Mouse (Mus musculus): Measurements from ENCODE around the gene Traf2. TPM values are rescaled to one million over a fixed set of nuclear protein-coding genes. Genes with fewer than 3 reads are reported as not detected.
A peak's percentile ranks its signal among the peaks of the same experiment; 100 is the strongest.

Traf2 gene
- polyA plus RNA-seq, 1 experiment from 2014 or later = 19.2 TPM

GRCm38 (mm10) chr2:25533707-25534106 is 13.0 kb downstream of the Traf2 start:
- Histone ChIP-seq H3K4me3 (no peak overlapping the region), H3K27me3 (no peaks in the 10 kb centered on the region), H3K9ac (no peak overlapping the region), H3K36me3 (peaks cover 77% of the 10 kb centered on the region), H3K27ac (replicated peaks) (no peak overlapping the region), H3K4me2 (no peak overlapping the region), H3K4me1 (replicated peaks) (no peaks in the 10 kb centered on the region), H3K9me3 (no peaks in the 10 kb centered on the region)
- ATAC-seq (ENCODE audit: low read depth) = no peak
- 100% methylated on average over 2 of the region's 2 CpGs for WGBS

- no peak overlapping the region for H3K4me3 ChIP-seq
- WGBS = 90% methylated on average over 9 of the region's 9 CpGs
- no peak overlapping the region for H3K9ac ChIP-seq
- no peaks in the 10 kb centered on the region for H3K9me3 ChIP-seq
- ATAC-seq (ENCODE audit: low read depth) = no peak
- no peaks in the 10 kb centered on the region for H3K4me1 ChIP-seq (replicated peaks)
- no peaks in the 10 kb centered on the region for H3K27me3 ChIP-seq
- no peak overlapping the region for H3K4me2 ChIP-seq
- H3K27ac ChIP-seq (replicated peaks) = no peak overlapping the region
- H3K36me3 ChIP-seq = peaks cover 88% of the 10 kb centered on the region
Observed at GRCm38 (mm10) chr2:25526510-25527302, 20.0 kb downstream of the Traf2 start.

GRCm38 (mm10) chr2:25509912-25510311 is 36.8 kb downstream of the Traf2 start:
- no peak overlapping the region for H3K9ac ChIP-seq
- no peak overlapping the region for H3K4me2 ChIP-seq
- WGBS = 70% methylated on average over 3 of the region's 3 CpGs

GRCm38 (mm10) chr2:25506964-25507363 is 39.8 kb downstream of the Traf2 start:
- H3K27me3 ChIP-seq = no peaks in the 10 kb centered on the region
- H3K36me3 ChIP-seq = peaks cover 37% of the 10 kb centered on the region
- H3K4me2 ChIP-seq = no peak overlapping the region
- H3K9ac ChIP-seq = no peak overlapping the region
- no peak overlapping the region for H3K27ac ChIP-seq (replicated peaks)
- H3K9me3 ChIP-seq = no peaks in the 10 kb centered on the region
- no peak overlapping the region for H3K4me3 ChIP-seq
- H3K4me1 ChIP-seq (replicated peaks) = peaks cover 5% of the 10 kb centered on the region
- no peak for ATAC-seq (ENCODE audit: low read depth)
- 35% methylated on average over 5 of the region's 5 CpGs for WGBS

More at GRCm38 (mm10) chr2:25509912-25510311, 36.8 kb downstream of the Traf2 start:
- Histone ChIP-seq H3K27me3 (no peaks in the 10 kb centered on the region), H3K36me3 (peaks cover 14% of the 10 kb centered on the region), H3K4me3 (no peak overlapping the region), H3K27ac (replicated peaks) (no peak overlapping the region), H3K9me3 (no peaks in the 10 kb centered on the region), H3K4me1 (replicated peaks) (no peaks in the 10 kb centered on the region)
- no peak for ATAC-seq (ENCODE audit: low read depth)

GRCm38 (mm10) chr2:25505860-25506259 is 40.9 kb downstream of the Traf2 start:
- Histone ChIP-seq H3K4me2 (no peak overlapping the region), H3K4me3 (no peak overlapping the region), H3K27me3 (no peaks in the 10 kb centered on the region), H3K4me1 (replicated peaks) (peaks cover 13% of the 10 kb centered on the region), H3K27ac (replicated peaks) (no peak overlapping the region), H3K9ac (no peak overlapping the region), H3K9me3 (no peaks in the 10 kb centered on the region), H3K36me3 (peaks cover 37% of the 10 kb centered on the region)
- ATAC-seq (ENCODE audit: low read depth) = no peak
- WGBS = 95% methylated on average over 4 of the region's 4 CpGs

- Histone ChIP-seq H3K9me3 (no peaks in the 10 kb centered on the region), H3K4me1 (replicated peaks) (peaks cover 17% of the 10 kb centered on the region), H3K36me3 (peaks cover 37% of the 10 kb centered on the region), H3K27me3 (no peaks in the 10 kb centered on the region), H3K27ac (replicated peaks) (no peak overlapping the region), H3K4me3 (no peak overlapping the region), H3K4me2 (no peak overlapping the region), H3K9ac (no peak overlapping the region)
- ATAC-seq (ENCODE audit: low read depth) = no peak
- 100% methylated on average over 1 of the region's 1 CpGs for WGBS
Observed at GRCm38 (mm10) chr2:25505000-25505399, 41.7 kb downstream of the Traf2 start.

GRCm38 (mm10) chr2:25504538-25504937 is 42.2 kb downstream of the Traf2 start:
- Histone ChIP-seq H3K27ac (replicated peaks) (no peak overlapping the region), H3K9ac (no peak overlapping the region), H3K4me2 (no peak overlapping the region), H3K27me3 (no peaks in the 10 kb centered on the region), H3K4me1 (replicated peaks) (peaks cover 18% of the 10 kb centered on the region), H3K36me3 (peaks cover 37% of the 10 kb centered on the region), H3K9me3 (no peaks in the 10 kb centered on the region), H3K4me3 (no peak overlapping the region)
- WGBS = 94% methylated on average over 19 of the region's 19 CpGs
- no peak for ATAC-seq (ENCODE audit: low read depth)

GRCm38 (mm10) chr2:25502726-25503125 is 44.0 kb downstream of the Traf2 start:
- no peak overlapping the region for H3K27ac ChIP-seq (replicated peaks)
- H3K4me2 ChIP-seq = no peak overlapping the region
- no peaks in the 10 kb centered on the region for H3K9me3 ChIP-seq
- ATAC-seq (ENCODE audit: low read depth) = no peak
- H3K27me3 ChIP-seq = no peaks in the 10 kb centered on the region
- H3K4me1 ChIP-seq (replicated peaks) = peaks cover 18% of the 10 kb centered on the region
- no peak overlapping the region for H3K4me3 ChIP-seq
- WGBS = 85% methylated on average over 3 of the region's 3 CpGs
- peaks cover 37% of the 10 kb centered on the region for H3K36me3 ChIP-seq
- H3K9ac ChIP-seq = no peak overlapping the region

GRCm38 (mm10) chr2:25501593-25502486 is 44.9 kb downstream of the Traf2 start, which contains the start of gene C8g:
C8g (minus strand) TSS chr2:25501719.
- peak within 1 kb of the TSS; percentile 99 for H3K9ac ChIP-seq
- no peaks in the 10 kb centered on the region for H3K27me3 ChIP-seq
- H3K27ac ChIP-seq (replicated peaks) = peak within 1 kb of the TSS; percentile 84
- peaks cover 37% of the 10 kb centered on the region for H3K36me3 ChIP-seq
- peak within 1 kb of the TSS; percentile 93 for H3K4me3 ChIP-seq
- peak; percentile 4; the same call in 1 of the 2 replicates for ATAC-seq (ENCODE audit: low read depth)
- peak within 1 kb of the TSS; percentile 100 for H3K4me2 ChIP-seq
- 77% methylated on average over 20 of the region's 20 CpGs for WGBS
- peaks cover 18% of the 10 kb centered on the region for H3K4me1 ChIP-seq (replicated peaks)
- H3K9me3 ChIP-seq = no peaks in the 10 kb centered on the region

GRCm38 (mm10) chr2:25500576-25501405 is 45.9 kb downstream of the Traf2 start, which contains the start of gene Fbxw5:
Fbxw5 (plus strand) TSS chr2:25500750.
- Histone ChIP-seq H3K4me1 (replicated peaks) (peaks cover 18% of the 10 kb centered on the region), H3K36me3 (peaks cover 32% of the 10 kb centered on the region), H3K27me3 (no peaks in the 10 kb centered on the region), H3K27ac (replicated peaks) (peak within 1 kb of the TSS; percentile 84), H3K4me3 (peak within 1 kb of the TSS; percentile 93), H3K9me3 (no peaks in the 10 kb centered on the region), H3K4me2 (peak within 1 kb of the TSS; percentile 100), H3K9ac (peak within 1 kb of the TSS; percentile 99)
- ATAC-seq (ENCODE audit: low read depth) = peak; percentile 87
- WGBS = 2% methylated on average over 37 of the region's 44 CpGs

GRCm38 (mm10) chr2:25500071-25500575 is 46.6 kb downstream of the Traf2 start:
- peak overlapping the region; percentile 58 for H3K9ac ChIP-seq
- peaks cover 18% of the 10 kb centered on the region for H3K4me1 ChIP-seq (replicated peaks)
- H3K4me3 ChIP-seq = peak overlapping the region; percentile 93
- no peak overlapping the region for H3K27ac ChIP-seq (replicated peaks)
- H3K9me3 ChIP-seq = no peaks in the 10 kb centered on the region
- peak overlapping the region; percentile 100 for H3K4me2 ChIP-seq
- peaks cover 26% of the 10 kb centered on the region for H3K36me3 ChIP-seq
- 71% methylated on average over 6 of the region's 6 CpGs for WGBS
- peak; percentile 19 for ATAC-seq (ENCODE audit: low read depth)
- H3K27me3 ChIP-seq = no peaks in the 10 kb centered on the region

Measured in neural tube, embryonic 13.5 days (tissue).